Mouse (Mus musculus) MEL (cell line): ENCODE results near the gene Ell. TPM values are rescaled to one million over a fixed set of nuclear protein-coding genes. Genes with fewer than 3 reads are reported as not detected.
A peak's percentile ranks its signal among the peaks of the same experiment; 100 is the strongest.

ENCODE experiments used
- DNase-seq: peaks from one replicate; pipeline ENCODE4 v3.0.0; 2011; ENCODE audit warnings: low read depth, low spot score
- H3K27ac ChIP-seq: 2 replicates; pipeline ENCODE4 v1.5.1; 2012; ENCODE audit warnings: low read depth, mild to moderate bottlenecking, control low read depth, low read length, moderate library complexity; ENCODE audit not compliant: control insufficient read depth
- H3K27me3 ChIP-seq, 2 experiments: fragments of 150-350 bp in 1 of 2; sonication (generic) in 1 of 2; 2 replicates each; pipeline ENCODE4 v1.6.1; 2012; ENCODE audit warnings: low read length in 2 of 2, mild to moderate bottlenecking in 2 of 2, improper control_type of control experiment in 1 of 2, moderate library complexity in 1 of 2; ENCODE audit not compliant: insufficient read depth in 2 of 2, control insufficient read depth in 1 of 2
- H3K36me3 ChIP-seq, 2 experiments: 2 replicates each; pipeline ENCODE4 v1.6.1; 2012 to 2014; ENCODE audit warnings: low read length in 2 of 2, improper control_type of control experiment in 1 of 2, inconsistent platforms in 1 of 2, mild to moderate bottlenecking in 1 of 2; ENCODE audit not compliant: insufficient read depth in 2 of 2, control insufficient read depth in 1 of 2
- H3K4me1 ChIP-seq, 2 experiments: fragments of 150-350 bp in 1 of 2; sonication (generic) in 1 of 2; 2 replicates each; pipeline ENCODE4 v1.6.1; 2012; ENCODE audit warnings: low read length in 2 of 2, improper control_type of control experiment in 1 of 2, mild to moderate bottlenecking in 1 of 2; ENCODE audit not compliant: insufficient read depth in 2 of 2, control insufficient read depth in 1 of 2
- H3K4me3 ChIP-seq, 2 experiments: fragments of 150-350 bp in 1 of 2; sonication (generic) in 1 of 2; 2 replicates each; pipeline ENCODE4 v1.5.1; 2012; ENCODE audit warnings: low read depth in 2 of 2, low read length in 2 of 2, mild to moderate bottlenecking in 2 of 2, moderate library complexity in 2 of 2, control low read depth in 1 of 2, improper control_type of control experiment in 1 of 2; ENCODE audit not compliant: control insufficient read depth in 1 of 2, insufficient read depth in 1 of 2
- H3K79me2 ChIP-seq: 2 replicates; pipeline ENCODE4 v1.6.1; 2012; ENCODE audit warnings: mild to moderate bottlenecking, low read length, moderate library complexity; ENCODE audit not compliant: control insufficient read depth, poor library complexity, insufficient read depth
- H3K9ac ChIP-seq: 2 replicates; pipeline ENCODE4 v1.6.1; 2012; ENCODE audit warnings: low read depth, mild to moderate bottlenecking, control low read depth, low read length, moderate library complexity; ENCODE audit not compliant: control insufficient read depth, poor library complexity, severe bottlenecking
- H3K9me3 ChIP-seq: fragments of 150-350 bp; sonication (generic); replicated peaks from 2 replicates; pipeline ENCODE4 v1.6.1; 2012; ENCODE audit warnings: mild to moderate bottlenecking, low read length, improper control_type of control experiment, moderate library complexity; ENCODE audit not compliant: insufficient read depth
- CHD2 ChIP-seq: IDR thresholded peaks from 2 replicates; pipeline ENCODE4 v1.6.1; 2011; ENCODE audit warnings: low read length, improper control_type of control experiment
- E2F4 ChIP-seq: IDR thresholded peaks from 2 replicates; pipeline ENCODE4 v1.6.1; 2011; ENCODE audit warnings: low read depth, low read length, improper control_type of control experiment, borderline replicate concordance
- EP300 ChIP-seq, 2 experiments: IDR thresholded peaks; 2 replicates each; pipeline ENCODE4 v1.6.1; 2011; ENCODE audit warnings: improper control_type of control experiment in 2 of 2, low read length in 2 of 2, low read depth in 1 of 2, mild to moderate bottlenecking in 1 of 2
- ETS1 ChIP-seq: IDR thresholded peaks from 2 replicates; pipeline ENCODE4 v1.6.1; 2012; ENCODE audit warnings: low read depth, mild to moderate bottlenecking, inconsistent platforms, low read length, improper control_type of control experiment, moderate library complexity
- GATA1 ChIP-seq: IDR thresholded peaks from 2 replicates; pipeline ENCODE4 v1.6.1; 2011; ENCODE audit warnings: low read depth, low read length, improper control_type of control experiment
- HCFC1 ChIP-seq: IDR thresholded peaks from 2 replicates; pipeline ENCODE4 v1.6.1; 2012; ENCODE audit warnings: low read depth, mild to moderate bottlenecking, inconsistent platforms, low read length, improper control_type of control experiment, moderate library complexity
- KAT2A ChIP-seq: conservative IDR thresholded peaks from 2 replicates; pipeline ENCODE4 v1.6.1; 2012; ENCODE audit warnings: low read depth, low read length, improper control_type of control experiment, inconsistent platforms
- MAFK ChIP-seq: IDR thresholded peaks from 2 replicates; pipeline ENCODE4 v1.6.1; 2011; ENCODE audit warnings: low read depth, mild to moderate bottlenecking, low read length, improper control_type of control experiment, borderline replicate concordance
- MAX ChIP-seq: IDR thresholded peaks from 2 replicates; pipeline ENCODE4 v1.6.1; 2011; ENCODE audit warnings: low read length, improper control_type of control experiment
- MXI1 ChIP-seq: IDR thresholded peaks from 2 replicates; pipeline ENCODE4 v1.6.1; 2011; ENCODE audit warnings: mild to moderate bottlenecking, low read depth, low read length, improper control_type of control experiment
- MYB ChIP-seq: IDR thresholded peaks from 2 replicates; pipeline ENCODE4 v1.6.1; 2011; ENCODE audit warnings: mild to moderate bottlenecking, low read depth, low read length, improper control_type of control experiment
- MYC ChIP-seq: IDR thresholded peaks from 2 replicates; pipeline ENCODE4 v1.6.1; 2011; ENCODE audit warnings: low read depth, mild to moderate bottlenecking, low read length, improper control_type of control experiment, moderate library complexity
- NRF1 ChIP-seq: IDR thresholded peaks from 2 replicates; pipeline ENCODE4 v1.6.1; 2014; ENCODE audit warnings: low read depth, mild to moderate bottlenecking, inconsistent platforms, low read length, improper control_type of control experiment, moderate library complexity; ENCODE audit not compliant: poor library complexity, insufficient read depth, severe bottlenecking
- RAD21 ChIP-seq: IDR thresholded peaks from 2 replicates; pipeline ENCODE4 v1.6.1; 2011; ENCODE audit warnings: mild to moderate bottlenecking, low read depth, low read length, improper control_type of control experiment
- RCOR1 ChIP-seq: IDR thresholded peaks from 2 replicates; pipeline ENCODE4 v1.6.1; 2012; ENCODE audit warnings: low read depth, mild to moderate bottlenecking, inconsistent platforms, low read length, improper control_type of control experiment
- SIN3A ChIP-seq: IDR thresholded peaks from 2 replicates; pipeline ENCODE4 v1.6.1; 2012; ENCODE audit warnings: low read length, improper control_type of control experiment, inconsistent platforms
- SMC3 ChIP-seq: IDR thresholded peaks from 2 replicates; pipeline ENCODE4 v1.6.1; 2011; ENCODE audit warnings: low read depth, low read length, improper control_type of control experiment
- TBP ChIP-seq: IDR thresholded peaks from 2 replicates; pipeline ENCODE4 v1.8.0; 2011; ENCODE audit warnings: low read depth, low read length, improper control_type of control experiment
- USF1 ChIP-seq: IDR thresholded peaks from 2 replicates; pipeline ENCODE4 v1.6.1; 2014; ENCODE audit warnings: low read depth, mild to moderate bottlenecking, inconsistent platforms, low read length, improper control_type of control experiment, moderate library complexity
- ZC3H11A ChIP-seq: IDR thresholded peaks from 2 replicates; pipeline ENCODE4 v1.6.1; 2012; ENCODE audit warnings: low read depth, mild to moderate bottlenecking, inconsistent platforms, low read length, improper control_type of control experiment
- ZKSCAN1 ChIP-seq: IDR thresholded peaks from 2 replicates; pipeline ENCODE4 v1.6.1; 2012; ENCODE audit warnings: low read depth, mild to moderate bottlenecking, inconsistent platforms, low read length, improper control_type of control experiment, moderate library complexity
- polyA plus RNA-seq, 2 experiments: library from polyadenylated mRNA; stranded (reverse) in 1 of 2; unstranded in 1 of 2; fragments of >175 nt in 1 of 2; fragments of >200 nt in 1 of 2; gene quantifications; 2 replicates each; pipeline versions ENCODE4 v1.2.1 to v1.2.4; 2012; ENCODE audit warnings: low replicate concordance in 2 of 2, low read depth in 1 of 2; ENCODE audit not compliant: insufficient read length in 2 of 2, insufficient read depth in 1 of 2, missing spikeins in 1 of 2
- total RNA-seq: library from RNA; depleted of rRNA; stranded (reverse); fragments of 300-350 nt; gene quantifications from 2 replicates; pipeline ENCODE4 v1.2.3, GENCODE M21; 2012

Gene Ell
- total and polyA plus RNA-seq, 3 experiments, result 12.4 to 25.9 TPM; not detected in 1

- TF ChIP-seq EP300 (IDR thresholded peaks at IDR 0.05; ENCODE audit: low read depth in 1 of 2, low read length in 2 of 2) (no peak), CHD2 (no peak; the same call in 1 of the 2 replicates), GATA1 (no peak), MYB (no peak), ZKSCAN1 (no peak), MAFK (no peak), HCFC1 (0 out of 2 replicates have a peak, but pooled peaks have one; percentile 17), USF1 (no peak), ZC3H11A (no peak), RCOR1 (no peak), MXI1 (peak; percentile 55)
Observed at GRCm38 (mm10) chr8:70538633-70539076, 602 bp upstream of the Ell start (continued).

DNA sequence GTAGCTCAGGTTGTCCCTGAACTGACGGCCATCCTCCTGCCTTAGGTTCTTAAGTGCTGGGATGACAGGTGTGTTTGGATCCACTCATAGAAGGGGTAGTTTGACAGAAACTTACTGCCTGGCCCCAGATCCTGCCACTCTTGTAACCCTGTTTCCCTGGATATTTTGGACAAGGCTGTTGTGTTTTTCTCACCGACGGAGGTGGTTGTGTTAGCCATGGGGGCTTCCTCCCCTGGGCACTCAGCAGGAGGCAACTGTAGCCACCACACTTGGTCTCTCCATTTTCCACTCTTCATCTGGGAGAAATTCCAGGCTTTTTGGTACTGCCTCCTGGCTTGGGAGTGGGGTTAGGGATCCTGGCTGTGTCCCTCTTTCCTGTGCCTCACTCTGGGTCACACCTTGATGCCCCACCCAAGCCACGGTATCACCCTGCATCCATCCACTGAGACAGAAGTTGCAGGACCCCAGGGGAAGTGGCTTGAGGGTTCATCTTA lies 803 bp downstream of the Ell start:
- Histone ChIP-seq H3K4me1 (peaks cover 0 to 12% of the 10 kb centered on the region in 2 experiments; a peak in 1 of 4 replicates), H3K27ac (peak overlapping the region; percentile 66; the same call in 1 of the 2 replicates)
- DNase-seq, result peak; percentile 29

DNA sequence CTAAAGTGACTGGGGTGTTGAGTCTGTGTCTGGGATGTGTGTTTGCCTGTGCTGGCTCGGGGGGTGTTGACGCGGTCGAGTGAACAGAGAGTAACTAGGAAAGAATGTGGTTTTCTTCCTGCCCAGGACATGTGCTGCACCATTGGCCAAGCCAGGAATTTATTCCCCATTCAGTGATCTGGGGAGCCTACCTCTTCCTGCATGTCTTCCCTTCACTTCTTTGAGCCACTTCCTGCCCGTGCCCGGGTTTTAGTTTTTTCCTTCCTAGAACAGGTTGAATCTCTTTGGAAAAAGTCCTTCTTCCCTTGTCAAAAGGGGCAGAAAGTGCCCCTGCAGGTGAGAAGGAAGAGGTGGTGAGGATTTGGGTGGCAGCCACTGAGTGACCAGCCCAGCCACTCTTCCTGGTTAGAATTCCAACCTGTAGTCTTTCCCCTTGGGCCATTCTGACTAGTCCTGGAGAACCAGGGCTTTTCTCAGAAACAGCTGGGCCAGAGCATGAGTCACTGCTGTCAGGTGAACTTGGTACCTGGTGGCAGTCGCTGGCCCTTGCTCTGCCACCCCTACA lies 1.3 kb downstream of the Ell start:
- Histone ChIP-seq H3K36me3 (no peaks in the 10 kb centered on the region; a peak in 1 of 4 replicates), H3K79me2 (peaks cover 54% of the 10 kb centered on the region), H3K4me3 (peak overlapping the region; percentile 81 to 88), H3K9ac (peak overlapping the region; percentile 82), H3K4me1 (peaks cover 0 to 12% of the 10 kb centered on the region in 2 experiments; a peak in 1 of 4 replicates), H3K9me3 (no peaks in the 10 kb centered on the region), H3K27ac (no peak overlapping the region), H3K27me3 (no peaks in the 10 kb centered on the region)
- DNase-seq, result peak; percentile 25
- TF ChIP-seq MXI1 (no peak), ETS1 (no peak), EP300 (IDR thresholded peaks at IDR 0.05; ENCODE audit: low read depth in 1 of 2, low read length in 2 of 2) (no peak), MYB (no peak), KAT2A (no peak), USF1 (no peak), SMC3 (no peak)

More for the DNA sequence above, 803 bp downstream of the Ell start:
- H3K36me3 ChIP-seq, result no peaks in the 10 kb centered on the region; a peak in 1 of 4 replicates
- peak overlapping the region; percentile 82 for H3K9ac ChIP-seq
- H3K27me3 ChIP-seq, result no peaks in the 10 kb centered on the region
- H3K79me2 ChIP-seq, result peaks cover 51% of the 10 kb centered on the region
- H3K9me3 ChIP-seq, result no peaks in the 10 kb centered on the region
- no peak for TF ChIP-seq NRF1
- TF ChIP-seq E2F4, result no peak
- TF ChIP-seq MXI1, result no peak
- TF ChIP-seq TBP, result peak; percentile 15; the same call in 1 of the 2 replicates
- no peak for TF ChIP-seq HCFC1
- no peak for TF ChIP-seq RAD21
- no peak for TF ChIP-seq EP300 (IDR thresholded peaks at IDR 0.05; ENCODE audit: low read depth in 1 of 2, low read length in 2 of 2)
- TF ChIP-seq MYC, result no peak; the same call in 1 of the 2 replicates
- TF ChIP-seq USF1, result no peak
- peak; percentile 11; the same call in 1 of the 2 replicates for TF ChIP-seq SIN3A
- no peak for TF ChIP-seq MAX
- TF ChIP-seq RCOR1, result no peak
- H3K4me3 ChIP-seq, result peak overlapping the region; percentile 81 to 88
